Mouse (Mus musculus) liver, embryonic 13.5 days (tissue): ENCODE results near the gene Tut4. TPM values are rescaled to one million over a fixed set of nuclear protein-coding genes. Genes with fewer than 3 reads are reported as not detected.

Experiments used
- ATAC-seq: fragments of 200-750 bp; cut with Nextera tagmentation; 2 replicates; pipeline ENCODE4 v1.8.0; 2017; ENCODE audit warnings: low read depth, mild to moderate bottlenecking, moderate number of reproducible peaks, moderate library complexity
- DNase-seq: peaks from one replicate; pipeline ENCODE4 v3.0.0; 2022
- H3K27ac ChIP-seq: fragments of 300-500 bp; sonication (generic); 2 replicates; pipeline ENCODE4 v1.5.1; 2015; ENCODE audit warnings: moderate library complexity, mild to moderate bottlenecking, inconsistent platforms
- H3K27me3 ChIP-seq: fragments of 300-500 bp; sonication (generic); 2 replicates; pipeline ENCODE4 v1.6.1; 2015; ENCODE audit warnings: mild to moderate bottlenecking, inconsistent platforms
- H3K36me3 ChIP-seq: fragments of 300-500 bp; sonication (generic); 2 replicates; pipeline ENCODE4 v1.6.1; 2015; ENCODE audit warnings: mild to moderate bottlenecking, inconsistent platforms
- H3K4me1 ChIP-seq: fragments of 300-500 bp; sonication (generic); replicated peaks from 2 replicates; pipeline ENCODE4 v1.6.1; 2015; ENCODE audit warnings: inconsistent platforms
- H3K4me2 ChIP-seq: fragments of 300-500 bp; sonication (generic); 2 replicates; pipeline ENCODE4 v1.6.1; 2015; ENCODE audit warnings: inconsistent platforms, mild to moderate bottlenecking, moderate library complexity
- H3K4me3 ChIP-seq: fragments of 300-500 bp; sonication (generic); replicated peaks from 2 replicates; pipeline ENCODE4 v1.5.1; 2015; ENCODE audit warnings: mild to moderate bottlenecking, inconsistent platforms
- H3K9ac ChIP-seq: fragments of 300-500 bp; sonication (generic); 2 replicates; pipeline ENCODE4 v1.6.1; 2015; ENCODE audit warnings: mild to moderate bottlenecking, inconsistent platforms
- H3K9me3 ChIP-seq: fragments of 300-500 bp; sonication (generic); replicated peaks from 2 replicates; pipeline ENCODE4 v1.6.1; 2016; ENCODE audit warnings: inconsistent platforms
- WGBS: fragments of 180-500 bp; shearing (Covaris S2); methylation state at CpG from one replicate; pipeline ENCODE4 v1.1.7; 2015; ENCODE audit not compliant: insufficient replicate concordance; 5-methylcytosine and 5-hydroxymethylcytosine counted together
- polyA plus RNA-seq: library from polyadenylated mRNA; unstranded; fragments of >200 nt; fragmentation: Nextera tagmentation; extraction: Ambion mirVana; gene quantifications from 2 replicates; pipeline ENCODE4 v1.2.1, GENCODE M21; 2015

Tut4 gene
- 19.2 and 23.1 TPM in 2 replicates for polyA plus RNA-seq

GRCm38 (mm10) chr4:108459231-108460155 is at the start of gene Tut4:
Tut4 (plus strand) TSS chr4:108459426.
- peak within 1 kb of the TSS; percentile 95 for H3K9ac ChIP-seq
- peak; percentile 77 for ATAC-seq
- peak; percentile 68 for DNase-seq
- peak within 1 kb of the TSS; percentile 97 for H3K4me3 ChIP-seq
- H3K4me2 ChIP-seq: peak within 1 kb of the TSS; percentile 93
- no peaks in the 10 kb centered on the region for H3K9me3 ChIP-seq
- H3K4me1 ChIP-seq: peaks cover 41% of the 10 kb centered on the region
- H3K27me3 ChIP-seq: no peaks in the 10 kb centered on the region
- 0 out of 2 replicates have a peak, but pooled peaks cover 3% of the 10 kb centered on the region for H3K36me3 ChIP-seq
- under 1% methylated on average over 80 of the region's 97 CpGs for WGBS
- peak within 1 kb of the TSS; percentile 89 for H3K27ac ChIP-seq

GRCm38 (mm10) chr4:108424587-108424986 is 34.6 kb upstream of the Tut4 start:
- peaks cover 21% of the 10 kb centered on the region for H3K4me1 ChIP-seq
- 35% methylated on average over 2 of the region's 2 CpGs for WGBS
- peak overlapping the region; percentile 54; the same call in 1 of the 2 replicates for H3K27ac ChIP-seq
- ATAC-seq (no peak), DNase-seq (no peak)
- H3K27me3 ChIP-seq: peaks cover 4% of the 10 kb centered on the region; the same call in 1 of the 2 replicates
- no peak overlapping the region for H3K4me3 ChIP-seq
- H3K4me2 ChIP-seq: no peak overlapping the region
- no peaks in the 10 kb centered on the region for H3K9me3 ChIP-seq
- H3K36me3 ChIP-seq: no peaks in the 10 kb centered on the region
- H3K9ac ChIP-seq: no peak overlapping the region

- DNase-seq (no peak), ATAC-seq (peak; percentile 54; the same call in 1 of the 2 replicates)
- 47% methylated on average over 11 of the region's 11 CpGs for WGBS
- no peaks in the 10 kb centered on the region for H3K9me3 ChIP-seq
- H3K27ac ChIP-seq: no peak overlapping the region
- H3K9ac ChIP-seq: no peak overlapping the region
- H3K27me3 ChIP-seq: peaks cover 26% of the 10 kb centered on the region; the same call in 1 of the 2 replicates
- no peak overlapping the region for H3K4me3 ChIP-seq
- no peaks in the 10 kb centered on the region for H3K36me3 ChIP-seq
- H3K4me1 ChIP-seq: peaks cover 28% of the 10 kb centered on the region
- H3K4me2 ChIP-seq: no peak overlapping the region
These were observed 31.4 kb upstream of the Tut4 start for GRCm38 (mm10) chr4:108427719-108428340.

GRCm38 (mm10) chr4:108428341-108428721 is 30.9 kb upstream of the Tut4 start:
- no peak overlapping the region for H3K9ac ChIP-seq
- H3K36me3 ChIP-seq: no peaks in the 10 kb centered on the region
- no peaks in the 10 kb centered on the region for H3K9me3 ChIP-seq
- no peak overlapping the region for H3K27ac ChIP-seq
- DNase-seq (no peak), ATAC-seq (no peak)
- no peak overlapping the region for H3K4me3 ChIP-seq
- 25% methylated on average over 6 of the region's 6 CpGs for WGBS
- no peak overlapping the region for H3K4me2 ChIP-seq
- H3K4me1 ChIP-seq: peaks cover 28% of the 10 kb centered on the region
- peaks cover 27% of the 10 kb centered on the region; the same call in 1 of the 2 replicates for H3K27me3 ChIP-seq

- ATAC-seq (0 out of 2 replicates have a peak, but pooled peaks have one; percentile 7), DNase-seq (no peak)
- no peaks in the 10 kb centered on the region for H3K9me3 ChIP-seq
- H3K36me3 ChIP-seq: no peaks in the 10 kb centered on the region
- peaks cover 27% of the 10 kb centered on the region; the same call in 1 of the 2 replicates for H3K27me3 ChIP-seq
- H3K9ac ChIP-seq: no peak overlapping the region
- 54% methylated on average over 4 of the region's 4 CpGs for WGBS
- no peak overlapping the region for H3K27ac ChIP-seq
- no peak overlapping the region for H3K4me2 ChIP-seq
- peaks cover 26% of the 10 kb centered on the region for H3K4me1 ChIP-seq
- no peak overlapping the region for H3K4me3 ChIP-seq
These were observed 28.3 kb upstream of the Tut4 start for GRCm38 (mm10) chr4:108430656-108431560.

- Histone ChIP-seq H3K4me1 (peaks cover 20% of the 10 kb centered on the region), H3K4me3 (no peak overlapping the region), H3K4me2 (no peak overlapping the region), H3K36me3 (no peaks in the 10 kb centered on the region), H3K9ac (no peak overlapping the region), H3K9me3 (no peaks in the 10 kb centered on the region), H3K27me3 (peaks cover 27% of the 10 kb centered on the region; the same call in 1 of the 2 replicates), H3K27ac (no peak overlapping the region)
- WGBS: 48% methylated on average over 2 of the region's 2 CpGs
- ATAC-seq (no peak), DNase-seq (no peak)
These were observed 27.7 kb upstream of the Tut4 start for GRCm38 (mm10) chr4:108431561-108431936.

- H3K27me3 ChIP-seq: peaks cover 27% of the 10 kb centered on the region; the same call in 1 of the 2 replicates
- no peak overlapping the region for H3K27ac ChIP-seq
- H3K9me3 ChIP-seq: no peaks in the 10 kb centered on the region
- no peak overlapping the region for H3K9ac ChIP-seq
- H3K4me2 ChIP-seq: no peak overlapping the region
- H3K36me3 ChIP-seq: no peaks in the 10 kb centered on the region
- DNase-seq (no peak), ATAC-seq (no peak)
- 34% methylated on average over 6 of the region's 6 CpGs for WGBS
- peaks cover 23% of the 10 kb centered on the region for H3K4me1 ChIP-seq
- H3K4me3 ChIP-seq: no peak overlapping the region
These were observed 25.9 kb upstream of the Tut4 start for GRCm38 (mm10) chr4:108433341-108433740.

- no peak for DNase-seq
- Histone ChIP-seq H3K27ac (no peak overlapping the region), H3K9me3 (no peaks in the 10 kb centered on the region), H3K36me3 (no peaks in the 10 kb centered on the region), H3K4me2 (no peak overlapping the region), H3K27me3 (peaks cover 23% of the 10 kb centered on the region; the same call in 1 of the 2 replicates), H3K4me1 (peaks cover 19% of the 10 kb centered on the region), H3K9ac (no peak overlapping the region), H3K4me3 (no peak overlapping the region)
- ATAC-seq: no peak
- 50% methylated on average over 4 of the region's 4 CpGs for WGBS
These were observed 25.0 kb upstream of the Tut4 start for GRCm38 (mm10) chr4:108434221-108434620.

GRCm38 (mm10) chr4:108434781-108435180 is 24.4 kb upstream of the Tut4 start:
- H3K9ac ChIP-seq: no peak overlapping the region
- peaks cover 19% of the 10 kb centered on the region for H3K4me1 ChIP-seq
- no peak for DNase-seq
- no peak overlapping the region for H3K4me3 ChIP-seq
- 72% methylated on average over 3 of the region's 3 CpGs for WGBS
- peaks cover 23% of the 10 kb centered on the region; the same call in 1 of the 2 replicates for H3K27me3 ChIP-seq
- ATAC-seq: no peak
- H3K9me3 ChIP-seq: no peaks in the 10 kb centered on the region
- H3K36me3 ChIP-seq: no peaks in the 10 kb centered on the region
- H3K4me2 ChIP-seq: no peak overlapping the region
- H3K27ac ChIP-seq: no peak overlapping the region

- Histone ChIP-seq H3K4me3 (no peak overlapping the region), H3K9me3 (no peaks in the 10 kb centered on the region), H3K27ac (0 out of 2 replicates have a peak overlapping the region, but pooled peaks have one; percentile 17), H3K4me2 (no peak overlapping the region), H3K36me3 (no peaks in the 10 kb centered on the region), H3K9ac (no peak overlapping the region), H3K27me3 (peaks cover 21% of the 10 kb centered on the region; the same call in 1 of the 2 replicates), H3K4me1 (peaks cover 19% of the 10 kb centered on the region)
- DNase-seq (no peak), ATAC-seq (peak; percentile 50; the same call in 1 of the 2 replicates)
- 55% methylated on average over 3 of the region's 3 CpGs for WGBS
These were observed 23.6 kb upstream of the Tut4 start for GRCm38 (mm10) chr4:108435646-108436045.
